Mouse (Mus musculus) liver, postnatal 0 days (tissue): ENCODE results near the gene Rtkn.

Experiments
- CTCF ChIP-seq: sonication (generic); IDR thresholded peaks from 2 replicates; pipeline ENCODE4 v1.5.1; 2016; ENCODE audit warnings: antibody characterized with exemption, low read depth
- EP300 ChIP-seq: IDR thresholded peaks from 2 replicates; pipeline ENCODE4 v1.6.1; 2016; ENCODE audit warnings: antibody characterized with exemption, low read depth, mild to moderate bottlenecking

DNA sequence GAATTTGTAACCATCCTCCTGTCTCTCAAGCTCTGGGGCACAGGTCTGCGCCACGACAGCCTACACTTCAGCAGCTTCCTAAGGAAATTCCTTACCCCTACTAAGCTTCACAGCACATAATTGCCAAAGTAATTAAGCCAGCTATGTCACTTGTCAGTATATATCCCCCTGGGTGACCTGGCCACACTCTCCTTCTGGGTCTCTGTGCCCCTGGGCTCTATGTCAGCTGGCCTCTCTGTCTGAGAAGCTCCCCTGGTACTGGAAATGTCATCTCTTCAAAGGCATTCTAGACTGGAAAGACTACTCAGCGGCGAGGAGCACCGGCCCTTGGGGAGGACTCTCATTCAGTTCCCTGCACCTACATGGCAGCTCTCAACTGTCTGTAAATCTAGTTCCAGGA lies 12.3 kb upstream of the Rtkn start:
- TF ChIP-seq EP300: no peak
- TF ChIP-seq CTCF: no peak
